Mouse (Mus musculus) monocyte, adult 2 months (primary cell): Measurements from ENCODE around the gene Lcn2.

Source experiments
- DNase-seq, 2 experiments: peaks; one replicate each; pipeline ENCODE4 v3.0.0; 2022; ENCODE audit warnings: low spot score in 2 of 2, low read depth in 1 of 2

Gene Lcn2

DNA sequence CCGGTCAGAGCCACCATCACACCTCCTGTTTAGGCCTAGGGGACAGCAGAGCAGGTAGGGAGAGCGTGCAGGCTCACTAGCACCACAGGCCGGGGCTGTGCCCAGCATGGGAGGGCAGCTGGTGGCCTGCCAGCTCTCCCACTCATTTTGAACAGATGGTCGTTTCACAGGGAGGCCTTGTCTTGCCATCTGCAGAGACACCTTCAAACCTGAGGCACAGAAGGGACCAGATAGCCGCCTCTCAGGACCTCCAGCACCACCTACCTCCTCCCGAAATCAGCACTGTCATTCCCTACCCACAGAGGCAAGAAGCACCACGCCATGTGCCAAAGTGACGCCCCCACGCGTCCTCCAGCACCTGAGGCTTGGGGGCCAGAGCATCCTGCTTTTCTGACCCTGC lies 44.0 kb downstream of the Lcn2 start:
- DNase-seq: no peak

DNA sequence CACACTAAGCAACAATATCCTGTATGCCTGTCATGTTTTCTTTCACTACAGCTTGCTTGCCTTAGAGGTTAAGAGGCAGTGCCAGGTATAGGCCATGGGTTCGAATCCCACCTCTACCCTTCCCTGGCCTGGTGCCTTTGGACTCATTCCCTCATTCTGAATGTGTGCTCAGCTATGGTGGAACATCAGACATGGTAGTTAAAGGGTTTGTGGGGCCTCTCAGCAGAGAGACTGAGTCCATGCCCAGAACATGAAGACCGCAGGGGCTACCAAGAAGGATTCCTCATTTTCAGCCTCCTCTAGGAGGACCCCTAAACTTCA lies 44.7 kb downstream of the Lcn2 start:
- DNase-seq: no peak

DNA sequence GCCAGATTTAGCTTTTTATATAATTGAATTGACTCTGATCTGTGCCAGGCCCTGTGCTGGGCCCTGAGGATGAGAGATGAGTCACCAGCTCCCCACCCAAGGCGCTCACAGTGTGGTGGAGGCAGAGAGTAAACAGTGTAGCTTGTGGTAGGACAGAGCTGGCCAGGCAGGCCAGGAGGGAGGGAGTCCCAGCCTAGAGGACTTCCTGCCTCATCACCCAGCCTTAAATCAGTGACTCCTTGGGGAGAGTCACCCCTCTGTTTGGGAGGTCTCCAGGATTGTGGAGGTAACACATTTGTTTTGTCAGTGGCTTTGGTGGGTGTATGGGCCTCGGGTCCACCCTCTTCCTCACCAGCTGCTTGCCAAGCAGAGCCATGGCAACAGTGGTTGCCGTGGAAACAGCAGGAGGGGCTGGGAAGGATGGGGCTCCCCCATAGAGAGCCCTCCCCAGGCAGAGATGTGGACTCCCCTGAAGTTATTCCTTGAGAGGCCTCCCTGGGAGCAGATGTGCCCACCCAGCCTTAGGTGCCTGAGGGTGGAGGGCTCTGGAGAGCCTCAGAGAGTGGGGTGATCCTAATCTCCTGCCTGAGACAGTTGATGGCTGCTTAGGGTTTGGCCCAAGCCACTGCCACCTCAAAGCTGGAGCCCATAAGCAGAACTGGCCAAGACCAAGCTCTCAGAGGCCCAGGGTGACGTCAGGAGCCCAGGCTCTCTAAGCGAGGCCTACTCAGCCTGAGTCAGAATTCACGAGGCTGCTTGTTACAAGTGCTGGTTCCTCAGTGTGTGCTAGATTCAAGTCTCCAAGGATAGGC lies 45.3 kb downstream of the Lcn2 start:
- no peak for DNase-seq

DNA sequence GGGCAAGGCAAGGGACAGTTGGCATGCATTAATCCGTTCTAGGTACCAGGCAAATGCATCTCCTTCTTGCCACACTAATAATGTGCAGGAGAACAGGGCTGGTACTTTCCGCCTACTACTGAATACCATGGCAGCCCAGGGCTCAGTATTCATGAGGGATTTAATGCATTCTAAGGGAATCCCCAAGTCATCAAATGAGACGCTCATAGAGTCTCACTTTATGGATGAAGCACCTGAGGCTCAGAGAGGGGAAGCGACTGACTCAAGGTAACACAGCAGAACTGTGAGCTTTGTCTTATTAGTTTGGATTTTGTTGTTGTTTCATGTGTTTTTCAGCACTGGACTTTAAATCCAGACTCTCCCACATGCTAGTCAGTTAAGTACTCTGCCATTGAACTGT lies 46.0 kb downstream of the Lcn2 start:
- no peak for DNase-seq

DNA sequence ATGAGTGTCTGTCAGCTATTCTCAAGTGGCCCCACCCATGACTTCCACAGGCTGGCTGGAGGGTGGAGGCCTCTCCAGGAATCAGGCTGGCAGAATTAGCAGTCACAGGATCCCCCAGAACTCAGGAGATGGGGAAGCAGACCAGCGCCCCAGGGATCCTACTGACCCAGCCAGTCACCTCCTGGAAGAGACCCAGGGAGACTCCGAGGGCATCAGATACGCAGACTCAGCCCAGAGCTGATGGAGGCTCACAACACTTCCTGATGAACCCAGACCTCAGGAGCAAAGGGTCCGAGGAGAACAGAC lies 46.5 kb downstream of the Lcn2 start:
- no peak for DNase-seq

DNA sequence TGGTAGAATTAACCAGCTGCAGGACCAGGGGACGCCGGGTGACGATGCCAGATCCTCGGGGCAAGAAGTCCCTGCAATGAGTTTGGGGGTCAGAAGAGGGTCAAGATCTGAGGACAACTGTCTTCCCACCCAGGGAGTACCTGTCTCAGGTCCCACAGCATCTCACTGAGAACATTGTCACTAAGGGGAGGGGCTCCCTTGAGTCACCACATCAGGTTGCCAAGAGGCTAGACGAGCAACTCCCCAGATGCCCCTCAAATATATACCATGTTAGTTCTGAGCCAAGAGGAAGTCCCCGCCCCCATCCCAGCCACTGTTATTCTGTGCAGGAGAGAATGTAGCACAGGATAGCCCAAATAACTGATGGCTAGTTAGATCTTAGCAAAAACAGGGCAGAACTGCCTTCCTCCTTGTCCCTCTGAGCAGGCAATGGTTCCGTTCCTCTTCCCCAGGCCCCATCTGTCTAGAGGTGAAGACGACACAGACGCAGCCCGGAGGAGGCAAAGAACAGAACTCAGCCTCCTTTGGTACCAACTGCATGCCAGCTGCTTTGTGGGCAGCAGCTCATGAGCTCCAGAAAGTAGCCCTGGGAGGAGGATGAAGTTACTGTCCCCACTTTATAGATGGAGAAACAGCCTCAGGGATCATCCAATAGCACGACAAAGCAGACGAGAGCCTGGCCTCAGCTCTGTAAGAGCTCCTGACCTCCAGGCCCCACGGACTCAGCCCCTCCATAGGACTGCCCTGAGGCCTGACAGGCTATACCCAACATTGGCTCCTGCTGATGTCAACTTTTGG lies 47.0 kb downstream of the Lcn2 start:
- no peak for DNase-seq

DNA sequence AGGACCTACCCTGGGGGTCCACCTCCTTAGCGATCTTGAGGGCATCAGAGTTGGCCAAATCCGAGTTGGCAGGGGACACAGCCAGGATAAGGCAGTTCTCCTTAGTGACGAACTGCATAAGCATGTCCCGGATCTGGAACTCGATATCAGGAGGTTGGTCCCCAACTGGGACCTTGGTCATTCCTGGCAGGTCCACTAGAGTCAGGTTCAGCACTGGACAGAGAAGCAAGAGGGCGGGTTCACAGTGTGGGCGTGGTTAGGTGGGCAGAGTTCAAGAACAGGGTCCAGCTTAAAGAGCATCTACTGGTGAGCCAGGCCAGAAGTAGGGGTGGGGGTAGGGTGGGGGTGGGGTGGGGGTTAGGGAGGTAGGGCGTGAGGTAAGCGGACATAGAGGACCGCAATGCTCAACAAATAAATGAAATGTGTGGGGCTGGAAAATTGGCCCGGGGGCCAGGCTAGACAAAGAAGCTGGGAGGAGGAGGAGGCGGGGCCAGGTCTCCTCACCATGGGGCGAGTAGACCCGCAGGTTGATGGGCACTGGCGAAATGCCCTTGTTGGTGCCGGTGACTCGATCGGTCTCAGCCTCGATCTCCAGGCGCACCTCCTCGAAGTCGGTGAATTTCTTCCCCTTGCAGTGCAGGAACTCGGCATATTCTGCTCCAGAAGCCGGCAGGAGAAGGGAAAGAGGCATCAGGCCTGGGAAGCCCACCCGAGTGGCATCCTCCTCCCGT lies 48.0 kb downstream of the Lcn2 start:
- no peak for DNase-seq

DNA sequence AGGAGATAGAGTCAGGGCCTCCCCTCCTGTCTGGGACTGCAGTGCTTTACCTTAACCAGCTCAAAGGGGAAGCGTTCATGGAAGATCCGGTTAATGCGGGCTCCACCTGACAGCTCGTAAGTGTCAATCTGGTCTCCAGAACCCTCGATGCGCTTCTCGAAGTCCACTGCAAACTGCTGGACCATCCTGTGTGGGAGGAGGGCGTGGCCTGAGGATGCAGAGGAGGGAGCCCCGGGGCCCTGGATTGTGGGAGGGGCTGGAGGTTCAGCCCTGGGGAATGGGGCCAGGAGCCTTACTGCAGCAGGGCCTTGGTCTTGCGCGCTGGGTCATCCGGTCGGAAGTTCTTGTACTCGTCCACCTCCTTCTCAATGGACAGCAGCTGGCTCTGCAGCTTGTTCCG lies 52.2 kb downstream of the Lcn2 start:
- DNase-seq: no peak
